Mouse (Mus musculus): ENCODE results near the gene Socs3. TPM values are rescaled to one million over a fixed set of nuclear protein-coding genes. Genes with fewer than 3 reads are reported as not detected.

Socs3 gene
- total RNA-seq, 2 experiments from 2014 or later, result 4.4 to 6.1 TPM

DNA sequence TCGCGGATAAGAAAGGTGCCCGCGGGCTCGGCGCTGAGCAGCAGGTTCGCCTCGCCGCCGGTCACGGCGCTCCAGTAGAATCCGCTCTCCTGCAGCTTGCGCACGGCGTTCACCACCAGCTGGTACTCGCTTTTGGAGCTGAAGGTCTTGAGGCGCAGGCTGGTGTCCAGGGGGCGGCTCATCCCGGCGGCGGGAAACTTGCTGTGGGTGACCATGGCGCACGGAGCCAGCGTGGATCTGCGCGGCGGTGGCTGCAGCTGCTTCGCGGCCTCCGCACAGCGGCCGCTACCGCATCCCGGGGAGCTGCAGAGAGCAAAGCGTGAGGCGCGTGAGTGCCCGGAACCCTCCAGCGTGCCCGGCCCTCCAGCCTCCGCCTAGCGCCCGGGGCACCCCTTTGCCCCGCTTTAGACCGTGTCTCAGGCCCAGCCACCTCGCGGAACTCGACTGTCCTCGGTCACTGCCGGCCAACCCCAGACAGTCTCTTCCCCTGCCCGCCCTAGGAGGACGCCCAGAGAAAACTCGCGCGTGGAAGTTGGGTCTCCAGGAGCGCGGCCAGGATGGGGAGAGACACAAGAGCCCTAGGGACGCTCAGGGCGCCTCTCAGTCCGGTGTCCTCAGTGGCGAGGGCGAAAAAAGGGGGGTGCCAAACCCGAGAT is 1.7 kb downstream of the Socs3 start:
- peak in 1 of 2 experiments; percentile 64 for DNase-seq (ENCODE audit: extremely low spot score in 1 of 2, low spot score in 2 of 2)
- intact Hi-C loops (cut with DNase I), result no loop called here
- peak overlapping the region; percentile 69 for H3K4me3 ChIP-seq
- no peak for TF ChIP-seq CTCF (IDR thresholded peaks at IDR 0.05)
- peak overlapping the region; percentile 80 for H3K27ac ChIP-seq

DNA sequence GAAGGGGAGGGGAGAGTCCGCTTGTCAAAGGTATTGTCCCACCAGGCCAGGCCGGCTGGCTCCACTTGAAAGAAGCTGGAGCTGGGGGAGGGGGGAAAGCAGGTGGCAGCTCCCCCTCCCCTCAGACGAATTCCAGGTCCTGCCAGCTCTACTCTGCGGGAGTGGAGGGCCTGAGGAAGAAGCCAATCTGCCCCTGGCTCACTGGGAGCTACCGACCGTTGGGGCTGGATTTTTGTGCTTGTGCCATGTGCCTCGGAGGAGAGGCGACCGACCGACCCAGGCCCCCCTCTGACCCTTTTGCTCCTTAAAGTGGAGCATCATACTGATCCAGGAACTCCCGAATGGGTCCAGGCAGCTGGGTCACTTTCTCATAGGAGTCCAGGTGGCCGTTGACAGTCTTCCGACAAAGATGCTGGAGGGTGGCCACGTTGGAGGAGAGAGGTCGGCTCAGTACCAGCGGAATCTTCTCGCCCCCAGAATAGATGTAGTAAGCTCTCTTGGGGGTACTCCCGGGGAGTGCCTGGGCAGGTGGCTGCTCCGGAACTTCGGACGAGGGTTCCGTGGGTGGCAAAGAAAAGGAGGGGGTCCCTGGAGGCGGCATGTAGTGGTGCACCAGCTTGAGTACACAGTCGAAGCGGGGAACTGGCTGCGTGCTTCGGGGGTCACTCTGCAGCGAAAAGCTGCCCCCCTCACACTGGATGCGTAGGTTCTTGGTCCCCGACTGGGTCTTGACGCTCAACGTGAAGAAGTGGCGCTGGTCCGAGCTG is 2.4 kb downstream of the Socs3 start:
- H3K4me3 ChIP-seq, result peak overlapping the region; percentile 69
- H3K27ac ChIP-seq, result peak overlapping the region; percentile 80; the same call in 1 of the 2 replicates
- intact Hi-C loops (cut with DNase I), result no loop called here
- no peak for TF ChIP-seq CTCF (IDR thresholded peaks at IDR 0.05)
- DNase-seq (ENCODE audit: extremely low spot score in 1 of 2, low spot score in 2 of 2), result no peak

DNA sequence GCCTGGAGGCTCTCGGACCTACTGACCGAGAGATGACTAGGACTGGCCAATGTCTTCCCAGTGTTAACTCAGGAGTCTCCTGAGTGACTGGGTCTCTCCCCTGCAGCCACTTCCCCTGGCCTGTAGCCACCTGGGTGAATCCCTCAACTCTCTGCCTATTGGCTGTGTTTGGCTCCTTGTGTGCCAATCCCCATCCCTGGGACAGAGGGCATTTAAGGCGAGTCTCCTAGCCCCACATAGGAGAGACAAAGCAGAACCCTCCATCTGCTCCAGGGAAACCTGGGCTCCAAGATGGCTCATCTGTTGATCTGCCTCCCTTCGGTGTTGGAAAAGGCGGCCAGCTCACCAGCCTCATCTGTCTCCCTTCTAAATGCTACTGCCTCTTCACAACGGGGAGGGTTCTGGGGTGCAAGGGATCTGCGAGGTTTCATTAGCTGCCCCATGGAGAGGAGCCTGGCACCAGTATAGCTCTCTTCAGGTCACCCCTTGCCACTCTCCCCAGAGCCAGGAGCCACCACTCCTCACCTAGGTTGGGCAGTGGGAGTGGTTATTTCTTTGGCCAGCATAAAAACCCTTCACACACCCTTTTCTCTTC is 3.2 kb downstream of the Socs3 start:
- intact Hi-C loops (cut with DNase I), result no loop called here
- no peak for DNase-seq (ENCODE audit: extremely low spot score in 1 of 2, low spot score in 2 of 2)
- H3K4me3 ChIP-seq, result peak overlapping the region; percentile 69; the same call in 1 of the 2 replicates

DNA sequence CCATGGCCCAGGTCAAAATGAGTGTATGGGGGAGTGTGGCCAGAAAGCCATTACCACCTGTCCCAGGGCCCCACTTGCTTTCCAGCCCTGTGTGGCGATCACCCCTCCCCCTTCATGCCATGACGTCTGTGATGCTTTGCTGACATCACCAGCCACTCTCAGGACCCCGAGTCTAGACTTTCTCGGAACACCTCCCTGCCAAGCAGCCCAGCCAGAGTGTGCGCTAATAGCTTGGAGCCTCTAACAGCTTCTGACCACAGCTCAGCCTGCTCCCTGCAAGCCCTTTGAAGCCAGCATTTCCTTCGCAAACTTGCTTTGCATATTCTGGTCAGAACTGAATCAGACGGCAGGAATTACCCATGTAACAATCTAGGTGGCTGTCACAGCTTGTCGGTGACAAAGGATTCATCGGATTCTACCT is 4.3 kb downstream of the Socs3 start:
- Histone ChIP-seq H3K27ac (peak overlapping the region; percentile 1; the same call in 1 of the 2 replicates), H3K4me3 (no peak overlapping the region)
- TF ChIP-seq CTCF (IDR thresholded peaks at IDR 0.05), result no peak
- DNase-seq (ENCODE audit: extremely low spot score in 1 of 2, low spot score in 2 of 2), result no peak
- intact Hi-C loops (cut with DNase I), result no loop called here

More for the DNA sequence above, 3.2 kb downstream of the Socs3 start:
- H3K27ac ChIP-seq, result no peak overlapping the region
- TF ChIP-seq CTCF (IDR thresholded peaks at IDR 0.05), result no peak

DNA sequence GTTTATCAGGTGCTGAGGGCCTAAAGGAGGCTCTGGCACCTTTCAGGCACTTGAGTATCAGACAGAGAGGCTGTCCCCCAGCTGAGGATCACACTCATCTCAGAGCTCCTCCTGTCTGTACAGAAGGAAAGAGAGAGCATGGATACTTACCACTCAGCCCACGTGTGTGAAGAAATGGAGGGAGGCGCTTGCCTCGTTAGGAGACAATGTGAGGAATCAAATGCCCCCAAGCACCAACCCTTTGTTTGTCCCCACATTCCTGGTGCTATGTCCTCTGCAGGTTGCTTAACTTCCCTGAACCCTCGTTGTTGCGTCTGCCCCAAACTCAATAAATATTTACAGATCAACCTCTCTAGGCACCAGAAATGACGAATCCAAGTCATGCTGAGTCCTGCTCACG is 4.8 kb downstream of the Socs3 start:
- TF ChIP-seq CTCF (IDR thresholded peaks at IDR 0.05), result no peak
- no peak overlapping the region for H3K4me3 ChIP-seq
- peak overlapping the region; percentile 1; the same call in 1 of the 2 replicates for H3K27ac ChIP-seq
- no peak for DNase-seq (ENCODE audit: extremely low spot score in 1 of 2, low spot score in 2 of 2)
- intact Hi-C loops (cut with DNase I), result no loop called here

DNA sequence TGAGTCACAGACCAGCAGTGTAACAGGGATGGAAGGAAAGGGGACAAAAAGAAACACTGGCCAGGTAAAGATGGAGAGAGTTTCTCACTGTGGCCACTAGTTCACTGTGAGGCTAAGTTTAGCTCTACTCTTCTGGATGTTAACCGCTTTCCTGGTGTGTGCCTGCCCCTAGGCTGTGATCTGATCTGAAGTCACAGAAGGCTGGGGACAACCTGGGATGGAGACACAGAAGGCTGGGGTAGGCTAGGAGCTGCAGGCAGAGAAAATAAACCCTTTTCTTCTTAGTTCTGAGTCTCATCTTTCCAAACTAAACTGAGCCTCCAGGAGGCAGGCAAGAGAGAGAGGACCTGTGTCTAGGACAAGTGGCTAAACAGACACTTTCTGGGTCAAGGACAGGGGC is 5.6 kb downstream of the Socs3 start:
- TF ChIP-seq CTCF (IDR thresholded peaks at IDR 0.05), result no peak; the same call in 1 of the 2 replicates
- intact Hi-C loops (cut with DNase I), result no loop called here

DNA sequence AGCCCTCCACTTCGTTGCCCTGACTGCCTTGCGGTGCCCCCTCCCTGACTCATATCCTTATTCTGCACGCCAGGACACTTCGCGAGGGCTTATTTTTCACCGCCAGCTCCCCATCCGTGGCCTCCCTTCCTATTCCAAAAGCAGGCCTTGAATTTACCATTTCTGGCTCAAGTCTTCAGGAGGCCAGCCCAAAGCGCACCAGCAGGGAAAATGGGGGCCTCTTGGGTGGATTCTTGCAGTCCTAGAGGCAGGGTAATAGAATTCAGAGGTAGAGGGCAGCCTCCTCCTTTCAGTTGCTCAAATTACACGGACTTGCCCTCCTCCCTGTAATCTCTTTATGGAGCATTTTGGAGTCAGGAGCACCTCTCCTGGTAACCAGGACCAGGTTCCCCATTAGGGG is 6.0 kb downstream of the Socs3 start:
- peak overlapping the region; percentile 92 for H3K27ac ChIP-seq
- no peak for TF ChIP-seq CTCF (IDR thresholded peaks at IDR 0.05)
- intact Hi-C loops (cut with DNase I), result no loop called here

More for the DNA sequence above, 5.6 kb downstream of the Socs3 start:
- no peak overlapping the region for H3K4me3 ChIP-seq
- H3K27ac ChIP-seq, result peak overlapping the region; percentile 92
- no peak for DNase-seq (ENCODE audit: extremely low spot score in 1 of 2, low spot score in 2 of 2)

DNA sequence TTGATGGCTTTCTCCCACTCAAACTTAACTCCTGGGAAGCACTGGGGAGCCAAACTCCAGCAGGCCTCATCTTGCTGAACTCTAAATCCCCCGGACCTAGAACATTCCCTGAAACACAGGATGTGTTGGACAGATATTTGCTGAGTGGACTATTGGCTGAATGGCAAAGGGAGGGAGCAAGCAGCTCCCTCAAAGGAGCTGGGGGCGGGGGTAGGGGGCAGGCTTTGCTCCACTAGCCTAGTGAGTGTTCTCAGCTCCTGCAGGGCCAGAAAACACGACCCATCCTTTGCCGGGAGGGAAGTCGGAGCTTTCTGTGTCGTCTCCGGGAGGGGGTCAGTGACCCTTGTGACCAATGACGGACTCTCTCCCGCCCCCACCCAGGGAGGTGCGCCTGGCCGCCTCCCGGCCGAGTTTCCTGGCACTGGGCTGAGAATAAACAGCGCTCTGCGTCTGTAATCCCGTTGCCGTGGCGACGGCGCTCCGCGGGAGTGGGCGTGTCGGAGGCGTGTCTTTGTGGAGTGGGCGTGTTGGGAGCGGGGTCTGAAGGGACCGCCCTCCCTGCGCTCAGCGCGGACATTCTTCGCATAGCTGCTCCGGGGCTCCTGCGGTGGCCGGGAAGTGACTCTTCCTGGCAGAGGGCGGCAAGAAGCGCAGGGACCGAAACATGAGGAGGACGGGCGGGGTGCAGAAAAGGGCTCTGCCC is 6.6 kb downstream of the Socs3 start:
- TF ChIP-seq CTCF (IDR thresholded peaks at IDR 0.05), result peak; percentile 6
- H3K4me3 ChIP-seq, result peak overlapping the region; percentile 38
- intact Hi-C loops (cut with DNase I), result no loop called here
- peak; percentile 95 to 97 for DNase-seq (ENCODE audit: extremely low spot score in 1 of 2, low spot score in 2 of 2)
- H3K27ac ChIP-seq, result peak overlapping the region; percentile 92

More for the DNA sequence above, 6.0 kb downstream of the Socs3 start:
- peak overlapping the region; percentile 38 for H3K4me3 ChIP-seq
- no peak for DNase-seq (ENCODE audit: extremely low spot score in 1 of 2, low spot score in 2 of 2)

DNA sequence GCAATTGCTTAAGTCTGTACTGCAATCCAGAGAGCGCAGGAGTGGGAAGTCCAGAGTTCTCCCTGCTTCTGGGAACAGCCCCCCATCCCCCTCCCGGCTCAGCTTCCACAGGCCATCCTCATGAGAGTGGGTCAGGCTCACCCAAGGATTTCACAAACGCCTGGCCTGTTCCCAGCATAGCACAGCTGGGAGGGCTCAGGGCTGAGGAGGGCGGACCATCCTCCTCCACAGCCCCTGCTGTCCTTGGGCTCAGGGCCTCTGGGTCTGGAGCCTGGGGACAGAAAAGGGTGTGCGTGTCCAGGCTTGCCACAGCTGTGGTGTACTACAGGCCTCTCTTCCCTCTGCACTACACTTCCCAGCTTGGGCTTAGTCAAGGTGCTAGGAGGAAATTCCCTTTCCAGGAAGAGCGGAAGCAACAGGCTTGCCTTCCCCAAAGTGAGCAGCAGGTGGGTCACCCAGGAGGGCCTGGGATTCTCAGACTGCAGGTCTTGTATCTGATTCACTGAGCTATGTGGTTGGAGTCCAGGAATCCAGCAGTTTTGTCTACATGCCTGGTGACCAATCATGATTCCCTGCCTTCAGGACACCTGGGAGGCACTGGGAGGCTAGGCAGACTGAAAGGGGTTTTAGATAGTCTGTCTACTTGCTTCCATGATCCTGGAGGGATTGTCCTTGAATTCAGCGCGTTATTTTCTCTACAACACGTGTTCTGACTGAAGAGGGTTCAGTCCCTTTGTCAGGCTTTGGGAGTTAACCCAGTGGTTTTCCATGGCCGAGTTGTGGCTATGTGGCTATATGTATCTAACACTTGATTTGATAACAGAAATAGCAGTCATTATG is 7.4 kb downstream of the Socs3 start:
- no peak for DNase-seq (ENCODE audit: extremely low spot score in 1 of 2, low spot score in 2 of 2)
- no peak for TF ChIP-seq CTCF (IDR thresholded peaks at IDR 0.05)
- no peak overlapping the region for H3K4me3 ChIP-seq
- intact Hi-C loops (cut with DNase I), result no loop called here
- peak overlapping the region; percentile 92 for H3K27ac ChIP-seq

DNA sequence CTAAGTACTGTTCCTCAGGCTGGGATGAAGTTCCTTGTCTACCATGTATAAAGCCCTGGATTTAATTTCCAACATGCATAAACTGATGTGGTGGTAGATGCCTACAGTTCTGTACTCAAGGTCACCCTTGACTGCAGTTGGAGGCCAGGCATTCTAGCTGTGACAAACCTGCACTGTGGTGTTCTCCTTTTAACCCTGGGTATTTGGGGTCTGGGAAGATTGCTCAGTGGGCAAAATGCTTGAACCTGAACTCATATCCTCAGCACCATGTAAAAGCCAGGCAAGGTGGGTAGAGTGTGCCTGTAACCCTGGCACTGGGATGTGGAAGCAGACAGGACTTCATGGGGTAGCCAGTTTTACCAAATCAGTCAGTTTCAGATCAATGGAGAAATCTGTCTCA is 9.2 kb downstream of the Socs3 start:
- no peak for TF ChIP-seq CTCF (IDR thresholded peaks at IDR 0.05)
- Histone ChIP-seq H3K4me3 (no peak overlapping the region), H3K27ac (no peak overlapping the region)
- no peak for DNase-seq (ENCODE audit: extremely low spot score in 1 of 2, low spot score in 2 of 2)
- intact Hi-C loops (cut with DNase I), result no loop called here

Data from left cerebral cortex, adult 2 months (tissue).